Mouse (Mus musculus): ENCODE results near the gene Mmgt2.
A peak's percentile ranks its signal among the peaks of the same experiment; 100 is the strongest.

Mmgt2 gene

DNA sequence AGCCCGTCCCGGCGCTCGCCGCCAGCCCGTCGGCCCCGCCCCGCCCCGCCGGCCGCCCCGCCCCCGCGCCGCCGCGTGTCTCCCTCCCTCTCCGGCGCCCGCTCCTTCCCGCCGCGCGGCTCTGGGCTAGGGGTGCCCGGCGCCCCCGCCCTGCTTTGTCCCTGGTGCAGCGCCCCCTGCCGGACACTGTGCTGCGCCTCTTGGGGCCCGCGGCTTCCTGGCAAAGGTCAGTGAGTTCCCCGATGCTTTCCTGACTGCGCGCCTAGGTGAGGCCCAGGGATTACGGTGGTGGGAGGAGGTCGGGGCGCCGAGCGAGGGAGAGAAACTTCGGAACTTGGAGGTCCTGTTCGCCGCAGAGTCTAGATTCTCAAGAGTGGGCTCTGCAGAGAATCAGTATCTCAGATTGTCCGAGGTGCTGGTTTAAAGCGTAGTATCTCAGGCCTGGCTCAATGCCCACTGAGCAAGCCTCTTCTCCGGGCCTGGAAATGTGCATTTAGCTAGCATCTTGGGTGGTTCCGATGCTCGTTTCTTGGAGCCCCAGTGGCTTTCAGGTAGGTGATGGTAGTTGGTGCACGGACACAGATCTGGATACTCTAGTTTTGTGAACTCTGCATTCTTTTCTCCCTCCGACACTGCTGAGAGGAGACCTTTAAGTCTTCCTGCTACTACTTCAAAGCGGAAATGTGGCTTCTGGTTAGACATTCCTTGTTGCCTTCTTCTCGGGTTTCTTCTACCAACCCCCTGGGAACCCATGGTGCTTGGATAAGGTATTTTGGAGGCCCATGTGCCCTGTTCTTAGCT, at the start of gene Mmgt2:
Gene Mmgt2, plus strand, starts transcription at position 74 of the 801 bp plus-strand sequence.
- peak; percentile 97 for DNase-seq (ENCODE audit: low spot score)

- DNase-seq (ENCODE audit: low spot score): peak; percentile 66
These were observed 46.5 kb upstream of the Mmgt2 start for GRCm38 (mm10) chr11:62601732-62602618.

DNA sequence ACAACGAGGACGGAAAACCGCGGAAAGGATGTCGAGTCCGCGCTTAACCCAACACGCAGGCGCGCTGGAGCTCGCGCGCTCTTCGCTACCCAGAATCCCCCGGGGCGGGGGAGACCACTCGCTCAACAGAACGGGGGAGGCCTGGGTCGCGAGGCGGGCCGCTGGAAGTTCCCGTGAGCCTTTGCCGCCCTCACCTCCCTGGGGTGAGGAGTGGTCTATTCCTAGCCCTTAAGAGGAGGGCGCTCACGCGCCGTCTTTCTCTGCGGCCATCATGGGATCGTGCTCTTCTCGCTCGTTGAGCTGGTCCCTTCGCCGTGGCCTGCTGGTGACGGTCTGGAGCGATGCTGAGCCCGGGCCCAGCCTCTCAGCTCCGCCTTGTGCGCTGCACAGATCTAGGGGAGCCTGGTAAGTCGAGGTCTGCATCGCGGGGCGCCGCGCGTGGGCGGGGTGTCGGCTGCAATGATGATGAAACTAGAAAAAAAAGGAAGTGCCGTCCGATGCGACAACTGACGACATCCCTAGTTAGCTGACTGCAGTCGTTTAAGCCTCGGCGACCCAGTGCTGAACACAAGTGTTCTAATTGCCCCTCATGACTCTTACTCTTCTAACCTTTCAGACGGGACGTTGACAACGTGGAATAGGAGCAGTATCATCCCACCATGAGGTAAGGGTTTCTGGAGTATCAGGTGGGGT, 45.7 kb upstream of the Mmgt2 start:
- DNase-seq (ENCODE audit: low spot score): peak; percentile 98

DNA sequence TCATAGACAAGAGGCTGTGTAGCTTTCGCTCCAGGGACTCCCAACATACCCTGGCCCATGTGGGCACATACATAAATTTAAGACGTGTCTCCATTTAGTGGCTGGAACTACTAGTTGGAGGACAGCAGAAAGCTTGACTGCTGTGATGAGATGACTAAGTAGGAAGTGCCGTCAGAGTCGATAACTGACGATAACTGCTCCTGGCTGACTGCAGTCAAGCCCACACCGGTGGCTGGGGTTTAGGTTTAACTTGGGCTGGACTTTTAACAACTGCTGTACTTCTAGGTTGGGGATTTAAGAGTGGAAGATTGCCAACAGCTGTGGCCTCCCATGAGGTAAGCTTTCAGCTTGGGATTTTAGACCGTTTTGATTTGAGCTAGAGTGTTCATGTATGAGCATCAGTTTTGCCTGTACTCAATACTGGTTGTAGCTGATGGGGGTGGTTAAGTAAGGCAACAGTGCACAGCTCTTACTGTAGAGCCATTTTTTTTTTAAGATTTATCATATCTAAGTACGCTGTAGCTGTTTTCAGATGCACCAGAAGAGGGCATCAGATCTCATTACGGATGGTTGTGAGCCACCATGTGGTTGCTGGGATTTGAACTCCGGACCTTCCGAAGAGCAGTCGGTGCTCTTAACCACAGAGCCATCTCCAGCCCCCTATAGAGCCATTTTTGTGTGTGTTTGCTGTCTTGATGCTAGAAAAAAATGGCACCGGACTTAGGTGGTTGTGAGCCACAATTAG, 45.0 kb upstream of the Mmgt2 start:
- peak; percentile 43 for DNase-seq (ENCODE audit: low spot score)

DNA sequence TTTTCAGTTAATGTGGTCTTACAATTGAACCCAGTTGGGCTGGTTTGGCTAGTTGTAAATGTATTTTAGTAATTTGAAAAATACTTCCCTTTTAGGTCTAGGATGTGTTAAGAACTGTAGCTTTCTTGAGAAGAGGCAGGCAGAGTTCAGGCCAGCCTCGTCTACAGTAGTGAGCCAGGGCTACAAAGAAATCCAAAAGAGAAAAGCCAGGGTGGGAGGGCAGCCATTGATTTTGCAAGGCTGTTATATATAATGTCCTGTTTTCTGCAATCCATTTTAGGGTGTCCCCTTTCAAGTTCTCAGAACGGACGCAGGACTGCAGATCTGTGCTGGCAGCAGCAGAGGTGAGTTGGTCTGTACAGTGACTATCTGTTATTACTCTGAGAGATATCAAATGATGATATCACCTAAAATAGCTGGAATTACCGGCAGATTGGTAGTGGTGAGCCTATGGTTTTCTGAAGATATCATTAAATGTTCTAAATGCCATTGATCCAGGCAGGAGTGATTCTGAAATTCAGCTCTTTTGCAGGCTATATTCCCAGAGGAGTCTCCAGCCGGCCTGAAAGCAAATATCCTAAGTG, 44.2 kb upstream of the Mmgt2 start:
- peak; percentile 15 for DNase-seq (ENCODE audit: low spot score)

DNA sequence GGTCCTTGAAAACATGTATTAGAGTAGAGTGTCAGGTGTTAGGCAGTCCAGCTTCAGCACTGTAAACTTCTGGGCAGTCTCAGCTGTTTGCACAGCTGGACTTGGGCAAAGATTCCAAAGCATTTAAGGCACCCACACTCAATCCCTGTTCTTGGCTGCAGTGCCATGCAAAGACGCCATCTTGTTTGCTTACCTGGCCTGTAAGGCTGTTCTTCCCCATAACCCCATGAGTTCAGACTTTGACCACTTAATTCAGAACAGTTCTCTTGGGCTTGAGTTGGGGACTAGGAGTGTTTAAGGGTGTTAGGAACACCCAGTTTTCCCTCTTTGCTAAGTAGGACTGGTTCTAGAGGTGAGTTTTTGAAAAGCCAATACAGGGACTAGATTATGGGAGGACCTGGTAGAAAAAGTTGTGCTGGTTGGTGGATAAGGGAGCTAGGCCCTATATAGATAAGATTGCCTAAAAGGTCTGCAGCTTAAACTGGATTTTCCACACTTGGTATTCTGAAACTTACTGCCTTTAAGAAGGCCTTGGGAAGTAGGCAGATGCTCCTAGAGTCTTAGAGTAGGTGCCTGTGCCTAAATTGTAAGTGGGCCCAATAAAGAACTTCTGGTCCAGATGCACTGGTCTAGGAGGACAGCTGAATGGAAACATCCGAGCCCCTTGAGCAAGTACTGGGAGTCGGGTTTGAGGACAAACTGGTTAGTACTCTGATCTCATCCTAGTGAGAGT, 43.4 kb upstream of the Mmgt2 start:
- DNase-seq (ENCODE audit: low spot score): peak; percentile 44

- DNase-seq (ENCODE audit: low spot score): peak; percentile 32
These were observed 42.7 kb upstream of the Mmgt2 start for GRCm38 (mm10) chr11:62605619-62606298.

DNA sequence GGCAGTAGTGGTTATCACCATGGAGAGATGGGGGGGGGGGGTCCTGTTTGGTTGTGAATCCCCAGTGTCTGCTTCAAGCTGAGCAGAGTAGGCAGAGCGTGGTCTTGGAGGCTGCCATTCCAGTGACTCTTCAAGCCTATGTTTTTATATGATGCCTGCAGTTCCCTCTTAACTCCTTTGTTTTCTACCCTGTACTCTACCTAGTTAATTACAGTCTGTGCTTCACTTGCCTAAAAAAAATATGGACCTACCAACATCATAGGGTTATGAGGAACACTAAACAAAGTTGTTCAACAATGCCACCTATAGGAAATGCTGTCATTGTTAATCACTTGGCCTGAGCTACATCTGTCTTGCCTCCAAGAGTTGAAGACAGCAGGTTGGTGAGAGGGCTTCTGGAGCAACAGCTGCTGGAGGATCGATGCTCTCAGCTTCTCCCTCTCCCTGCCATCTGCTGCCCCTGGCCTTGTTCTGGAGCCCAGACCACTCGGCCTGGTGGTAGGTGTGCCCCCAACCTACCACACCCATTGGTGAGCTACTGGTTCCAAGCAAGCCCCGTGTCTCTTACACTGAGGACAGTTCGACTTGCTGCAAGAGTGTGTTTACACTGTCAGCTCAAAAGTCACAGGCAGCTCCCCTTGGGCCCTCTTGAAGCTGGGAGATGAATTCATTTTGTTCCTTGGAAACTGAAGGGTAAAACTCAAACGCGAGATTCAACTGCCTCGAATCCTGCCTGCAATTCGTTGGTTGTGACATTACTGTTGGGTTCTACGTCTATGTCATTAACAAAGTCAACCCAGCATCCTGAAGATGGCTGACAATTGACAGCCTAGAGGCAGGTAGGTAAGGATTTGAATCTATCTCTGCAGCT, 41.9 kb upstream of the Mmgt2 start:
- peak; percentile 36 for DNase-seq (ENCODE audit: low spot score)

- DNase-seq (ENCODE audit: low spot score): peak; percentile 13
These were observed 41.1 kb upstream of the Mmgt2 start for GRCm38 (mm10) chr11:62607170-62607951.

GRCm38 (mm10) chr11:62607952-62608201, 40.6 kb upstream of the Mmgt2 start:
- peak; percentile 9 for DNase-seq (ENCODE audit: low spot score)

GRCm38 (mm10) chr11:62608826-62609675, 39.4 kb upstream of the Mmgt2 start:
- no peak for DNase-seq (ENCODE audit: low spot score)

DNA sequence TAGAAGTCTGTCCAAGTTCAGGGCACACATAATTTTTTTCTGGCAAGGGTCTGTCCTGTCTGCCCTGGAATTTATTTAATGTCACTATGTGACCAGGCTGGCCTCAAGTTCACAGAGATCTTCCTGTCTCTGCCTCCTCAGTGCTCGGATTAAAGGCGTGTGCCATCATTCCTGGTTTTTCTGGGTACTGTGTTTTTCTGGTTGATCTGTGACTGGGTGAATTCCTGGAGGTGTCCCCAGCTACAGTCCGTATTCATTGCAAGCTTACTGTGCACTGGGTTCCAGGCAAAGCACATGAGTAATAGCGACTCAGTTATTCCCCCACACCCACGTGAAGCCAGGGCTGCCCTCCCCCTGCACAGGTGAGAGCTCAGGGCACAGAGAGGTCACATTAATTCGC, 38.2 kb upstream of the Mmgt2 start:
- no peak for DNase-seq (ENCODE audit: low spot score)

- DNase-seq (ENCODE audit: low spot score): no peak
These were observed 35.9 kb upstream of the Mmgt2 start for GRCm38 (mm10) chr11:62612604-62613003.

DNA sequence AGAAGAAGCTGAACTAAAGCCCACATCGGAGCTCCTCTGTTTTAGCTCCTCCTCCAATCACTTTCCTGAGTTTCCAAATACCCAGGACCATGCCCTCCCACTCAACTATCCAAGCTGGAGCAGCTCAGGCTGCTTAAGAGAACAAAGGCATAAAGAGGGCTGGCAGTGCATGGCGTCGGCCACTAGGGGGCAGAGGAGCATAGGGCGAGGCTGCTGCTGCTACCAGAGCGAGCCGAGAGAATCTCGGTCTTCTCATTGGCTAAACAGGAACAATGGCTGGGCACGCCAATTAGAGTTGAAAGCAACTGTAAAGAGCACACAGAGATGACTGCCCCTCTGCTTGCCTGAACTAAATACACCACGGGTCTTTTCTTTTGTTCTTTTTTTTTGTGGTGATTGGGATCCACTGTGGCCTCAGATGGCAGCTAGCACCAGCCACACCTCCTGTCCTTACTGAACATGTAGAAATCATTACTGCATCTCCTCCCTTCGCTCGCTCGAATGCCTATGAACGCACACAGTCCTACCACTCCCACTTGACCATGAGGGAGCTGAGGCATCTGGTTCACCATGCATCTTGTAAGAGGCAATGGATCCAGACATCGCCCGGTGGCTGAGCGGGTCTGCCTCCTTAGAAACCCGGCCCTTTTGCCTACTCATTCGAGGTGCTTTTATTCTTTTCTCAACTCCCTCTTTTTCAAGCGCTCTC, 34.7 kb upstream of the Mmgt2 start:
- peak; percentile 99 for DNase-seq (ENCODE audit: low spot score)

GRCm38 (mm10) chr11:62614876-62615410, 33.5 kb upstream of the Mmgt2 start:
- peak; percentile 8 for DNase-seq (ENCODE audit: low spot score)

DNA sequence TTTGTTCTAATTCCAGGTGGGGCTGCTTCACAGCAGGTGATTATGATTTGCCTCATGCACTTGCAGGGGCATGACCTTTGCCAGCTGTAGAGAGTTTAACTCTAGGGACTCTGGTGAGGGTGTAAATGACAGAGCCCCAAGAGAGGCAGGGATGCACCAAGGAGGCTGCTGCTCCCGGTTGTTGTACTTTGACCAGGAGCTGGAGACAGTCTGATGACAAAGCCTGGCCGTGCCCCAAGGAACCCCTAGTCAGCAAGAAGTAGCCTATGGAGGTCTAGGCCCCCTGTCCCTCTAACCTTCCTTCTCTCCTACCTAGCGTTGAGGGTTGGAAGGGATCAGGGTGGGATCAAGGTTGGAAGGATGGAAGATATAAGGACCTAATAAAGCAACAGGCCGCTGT, 33.0 kb upstream of the Mmgt2 start:
- no peak for DNase-seq (ENCODE audit: low spot score)

- DNase-seq (ENCODE audit: low spot score): no peak
These were observed 27.4 kb upstream of the Mmgt2 start for GRCm38 (mm10) chr11:62621079-62621478.

Measured in embryo, embryonic 10.5 days (tissue).